Mouse (Mus musculus) E14TG2a.4 (cell line): ENCODE data around the gene Lcn10.

Experiments
- CTCF ChIP-seq: conservative IDR thresholded peaks from 2 replicates; pipeline ENCODE4 v1.5.1; 2014; ENCODE audit warnings: low read length
- POU5F1 ChIP-seq: IDR thresholded peaks from 2 replicates; pipeline ENCODE4 v1.6.1; 2014; ENCODE audit warnings: low read length, borderline replicate concordance

DNA sequence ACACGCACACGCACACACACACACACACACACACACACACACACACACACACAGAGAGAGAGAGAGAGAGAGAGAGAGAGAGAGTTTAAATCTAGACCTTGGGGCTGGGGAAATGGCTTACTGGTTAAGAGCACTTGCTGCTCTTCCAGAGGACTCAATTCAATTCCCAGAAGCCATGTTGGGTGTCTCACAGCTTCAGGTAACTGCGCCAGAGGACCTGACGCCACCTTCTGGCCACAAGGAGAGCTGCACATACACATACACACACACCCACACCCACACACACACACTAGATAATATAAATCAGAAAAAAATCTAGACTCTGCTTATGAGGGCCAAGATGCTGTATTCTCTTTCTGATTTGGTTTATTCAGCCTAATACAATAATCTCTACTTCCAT, 4.4 kb downstream of the Lcn10 start:
- peak; percentile 39 for TF ChIP-seq CTCF
- no peak for TF ChIP-seq POU5F1
